Mouse (Mus musculus) hindbrain, embryonic 13.5 days (tissue): Measurements from ENCODE around the gene Sppl2c. TPM values are rescaled to one million over a fixed set of nuclear protein-coding genes. Genes with fewer than 3 reads are reported as not detected.

Experiments used
- ATAC-seq: fragments of 200-750 bp; cut with Nextera tagmentation; 2 replicates; pipeline ENCODE4 v1.8.0; 2017; ENCODE audit warnings: moderate TSS enrichment; ENCODE audit not compliant: low FRiP score
- H3K27ac ChIP-seq: fragments of 300-500 bp; sonication (generic); 2 replicates; pipeline ENCODE4 v1.5.1; 2015; ENCODE audit warnings: inconsistent platforms, mild to moderate bottlenecking, moderate library complexity
- H3K27me3 ChIP-seq: fragments of 300-500 bp; sonication (generic); 2 replicates; pipeline ENCODE4 v1.6.1; 2015; ENCODE audit warnings: mild to moderate bottlenecking, inconsistent platforms
- H3K36me3 ChIP-seq: fragments of 300-500 bp; sonication (generic); 2 replicates; pipeline ENCODE4 v1.6.1; 2015; ENCODE audit warnings: mild to moderate bottlenecking, inconsistent platforms
- H3K4me1 ChIP-seq: fragments of 300-500 bp; sonication (generic); replicated peaks from 2 replicates; pipeline ENCODE4 v1.6.1; 2015; ENCODE audit warnings: inconsistent platforms
- H3K4me2 ChIP-seq: fragments of 300-500 bp; sonication (generic); 2 replicates; pipeline ENCODE4 v1.6.1; 2015; ENCODE audit warnings: inconsistent platforms, mild to moderate bottlenecking, moderate library complexity
- H3K4me3 ChIP-seq: fragments of 300-500 bp; sonication (generic); 2 replicates; pipeline ENCODE4 v1.5.1; 2015; ENCODE audit warnings: mild to moderate bottlenecking, inconsistent platforms
- H3K9ac ChIP-seq: fragments of 300-500 bp; sonication (generic); 2 replicates; pipeline ENCODE4 v1.6.1; 2015; ENCODE audit warnings: mild to moderate bottlenecking, inconsistent platforms
- H3K9me3 ChIP-seq: fragments of 300-500 bp; sonication (generic); 2 replicates; pipeline ENCODE4 v1.6.1; 2016; ENCODE audit warnings: inconsistent platforms
- WGBS: fragments of 180-500 bp; shearing (Covaris S2); methylation state at CpG from one replicate; pipeline ENCODE4 v1.1.7; 2015; 5-methylcytosine and 5-hydroxymethylcytosine counted together
- polyA plus RNA-seq: library from polyadenylated mRNA; unstranded; fragments of >200 nt; fragmentation: Nextera tagmentation; extraction: Ambion mirVana; gene quantifications from 2 replicates; pipeline ENCODE4 v1.2.1, GENCODE M21; 2015

Gene Sppl2c
- polyA plus RNA-seq, 1 experiment from 2014 or later, result not detected

GRCm38 (mm10) chr11:104232141-104233061 lies 46.3 kb downstream of the Sppl2c start:
- WGBS, result under 1% methylated on average over 72 of the region's 72 CpGs
- H3K4me2 ChIP-seq, result peak overlapping the region; percentile 80
- H3K9me3 ChIP-seq, result no peaks in the 10 kb centered on the region
- peak; percentile 55 for ATAC-seq
- H3K4me1 ChIP-seq, result peaks cover 48% of the 10 kb centered on the region
- peaks cover 28% of the 10 kb centered on the region for H3K27me3 ChIP-seq
- H3K36me3 ChIP-seq, result no peaks in the 10 kb centered on the region
- H3K4me3 ChIP-seq, result peak overlapping the region; percentile 80
- H3K27ac ChIP-seq, result peak overlapping the region; percentile 99
- H3K9ac ChIP-seq, result peak overlapping the region; percentile 98

GRCm38 (mm10) chr11:104233101-104233500 lies 47.0 kb downstream of the Sppl2c start:
- no peak for ATAC-seq
- no peaks in the 10 kb centered on the region for H3K9me3 ChIP-seq
- peaks cover 25% of the 10 kb centered on the region for H3K27me3 ChIP-seq
- H3K9ac ChIP-seq, result peak overlapping the region; percentile 98
- WGBS, result under 1% methylated on average over 10 of the region's 10 CpGs
- peak overlapping the region; percentile 80 for H3K4me3 ChIP-seq
- peaks cover 55% of the 10 kb centered on the region for H3K4me1 ChIP-seq
- no peaks in the 10 kb centered on the region for H3K36me3 ChIP-seq
- peak overlapping the region; percentile 80 for H3K4me2 ChIP-seq
- H3K27ac ChIP-seq, result peak overlapping the region; percentile 99

- WGBS, result 2% methylated on average over 30 of the region's 30 CpGs
These were observed 47.6 kb downstream of the Sppl2c start for GRCm38 (mm10) chr11:104233574-104234206.

GRCm38 (mm10) chr11:104234680-104235079 lies 48.6 kb downstream of the Sppl2c start:
- ATAC-seq, result no peak
- no peaks in the 10 kb centered on the region for H3K36me3 ChIP-seq
- peak overlapping the region; percentile 99 for H3K27ac ChIP-seq
- WGBS, result 24% methylated on average over 6 of the region's 6 CpGs
- peak overlapping the region; percentile 98 for H3K9ac ChIP-seq
- peaks cover 23% of the 10 kb centered on the region for H3K27me3 ChIP-seq
- peak overlapping the region; percentile 80 for H3K4me2 ChIP-seq
- peak overlapping the region; percentile 80 for H3K4me3 ChIP-seq
- peaks cover 60% of the 10 kb centered on the region for H3K4me1 ChIP-seq
- no peaks in the 10 kb centered on the region for H3K9me3 ChIP-seq

More at GRCm38 (mm10) chr11:104233574-104234206, 47.6 kb downstream of the Sppl2c start:
- Histone ChIP-seq H3K27me3 (peaks cover 23% of the 10 kb centered on the region), H3K9ac (peak overlapping the region; percentile 98), H3K4me3 (peak overlapping the region; percentile 80), H3K9me3 (no peaks in the 10 kb centered on the region), H3K36me3 (no peaks in the 10 kb centered on the region), H3K27ac (peak overlapping the region; percentile 99), H3K4me2 (peak overlapping the region; percentile 80), H3K4me1 (peaks cover 60% of the 10 kb centered on the region)
- ATAC-seq, result no peak

- WGBS, result 79% methylated on average over 2 of the region's 2 CpGs
- H3K9ac ChIP-seq, result peak overlapping the region; percentile 46
- no peak for ATAC-seq
- peak overlapping the region; percentile 80 for H3K4me2 ChIP-seq
- peaks cover 23% of the 10 kb centered on the region for H3K27me3 ChIP-seq
- no peaks in the 10 kb centered on the region for H3K36me3 ChIP-seq
- peak overlapping the region; percentile 80 for H3K4me3 ChIP-seq
- H3K9me3 ChIP-seq, result no peaks in the 10 kb centered on the region
- H3K4me1 ChIP-seq, result peaks cover 52% of the 10 kb centered on the region
- H3K27ac ChIP-seq, result no peak overlapping the region
These were observed 49.8 kb downstream of the Sppl2c start for GRCm38 (mm10) chr11:104235881-104236280.

- Histone ChIP-seq H3K4me3 (no peak overlapping the region), H3K27ac (peak overlapping the region; percentile 46; the same call in 1 of the 2 replicates), H3K4me1 (peaks cover 52% of the 10 kb centered on the region)
These were observed 51.1 kb downstream of the Sppl2c start for GRCm38 (mm10) chr11:104237226-104237625.

GRCm38 (mm10) chr11:104237958-104238747 lies 52.0 kb downstream of the Sppl2c start:
- Histone ChIP-seq H3K4me3 (no peak overlapping the region), H3K4me1 (peaks cover 52% of the 10 kb centered on the region), H3K36me3 (no peaks in the 10 kb centered on the region), H3K9me3 (no peaks in the 10 kb centered on the region), H3K27ac (no peak overlapping the region), H3K27me3 (peaks cover 16% of the 10 kb centered on the region), H3K4me2 (0 out of 2 replicates have a peak overlapping the region, but pooled peaks have one; percentile 80), H3K9ac (no peak overlapping the region)
- no peak for ATAC-seq
- WGBS, result 59% methylated on average over 13 of the region's 13 CpGs

More at GRCm38 (mm10) chr11:104237226-104237625, 51.1 kb downstream of the Sppl2c start:
- H3K36me3 ChIP-seq, result no peaks in the 10 kb centered on the region
- ATAC-seq, result no peak
- 61% methylated on average over 7 of the region's 7 CpGs for WGBS
- peaks cover 21% of the 10 kb centered on the region for H3K27me3 ChIP-seq
- peak overlapping the region; percentile 80; the same call in 1 of the 2 replicates for H3K4me2 ChIP-seq
- no peaks in the 10 kb centered on the region for H3K9me3 ChIP-seq
- H3K9ac ChIP-seq, result no peak overlapping the region

Other genes with a start within 250 kb of the Sppl2c start
- gene Nsf, start 232.3 kb upstream of the Sppl2c start, polyA plus RNA-seq, result 128 and 133 TPM in 2 replicates
- gene Arf2, start 219.6 kb upstream of the Sppl2c start, polyA plus RNA-seq, result 181 and 195 TPM in 2 replicates
- 4.9 and 5.3 TPM in 2 replicates for gene Crhr1, start 53.5 kb upstream of the Sppl2c start, polyA plus RNA-seq
- gene Mapt, start 45.1 kb downstream of the Sppl2c start, polyA plus RNA-seq, result 711 and 738 TPM in 2 replicates